Mouse (Mus musculus): ENCODE data around the gene Adcy5.

Adcy5 gene

GRCm38 (mm10) chr16:35154641-35155390, at the start of gene Adcy5:
Gene Adcy5, plus strand, starts transcription at chr16:35154877.
- peak; percentile 10 for DNase-seq (ENCODE audit: low read depth, low spot score)

- DNase-seq (ENCODE audit: low read depth, low spot score): no peak
These were observed 46.7 kb upstream of the Adcy5 start for GRCm38 (mm10) chr16:35107985-35108384.

- no peak for DNase-seq (ENCODE audit: low read depth, low spot score)
These were observed 45.5 kb upstream of the Adcy5 start for GRCm38 (mm10) chr16:35109156-35109555.

GRCm38 (mm10) chr16:35109656-35110291, 44.9 kb upstream of the Adcy5 start:
- DNase-seq (ENCODE audit: low read depth, low spot score): no peak

- peak; percentile 39 for DNase-seq (ENCODE audit: low read depth, low spot score)
These were observed 44.1 kb upstream of the Adcy5 start for GRCm38 (mm10) chr16:35110410-35111142.

- DNase-seq (ENCODE audit: low read depth, low spot score): no peak
These were observed 43.5 kb upstream of the Adcy5 start for GRCm38 (mm10) chr16:35111143-35111620.

GRCm38 (mm10) chr16:35113496-35113895, 41.2 kb upstream of the Adcy5 start:
- DNase-seq (ENCODE audit: low read depth, low spot score): no peak

- no peak for DNase-seq (ENCODE audit: low read depth, low spot score)
These were observed 38.2 kb upstream of the Adcy5 start for GRCm38 (mm10) chr16:35116328-35116956.

- DNase-seq (ENCODE audit: low read depth, low spot score): no peak
These were observed 37.2 kb upstream of the Adcy5 start for GRCm38 (mm10) chr16:35117436-35117835.

GRCm38 (mm10) chr16:35120603-35121002, 34.1 kb upstream of the Adcy5 start:
- DNase-seq (ENCODE audit: low read depth, low spot score): no peak

- no peak for DNase-seq (ENCODE audit: low read depth, low spot score)
These were observed 27.4 kb upstream of the Adcy5 start for GRCm38 (mm10) chr16:35127270-35127669.

GRCm38 (mm10) chr16:35130172-35130571, 24.5 kb upstream of the Adcy5 start:
- no peak for DNase-seq (ENCODE audit: low read depth, low spot score)

- no peak for DNase-seq (ENCODE audit: low read depth, low spot score)
These were observed 15.3 kb upstream of the Adcy5 start for GRCm38 (mm10) chr16:35139416-35139815.

GRCm38 (mm10) chr16:35139873-35140619, 14.6 kb upstream of the Adcy5 start:
- DNase-seq (ENCODE audit: low read depth, low spot score): no peak

GRCm38 (mm10) chr16:35140620-35140975, 14.1 kb upstream of the Adcy5 start:
- no peak for DNase-seq (ENCODE audit: low read depth, low spot score)

- no peak for DNase-seq (ENCODE audit: low read depth, low spot score)
These were observed 12.8 kb upstream of the Adcy5 start for GRCm38 (mm10) chr16:35141839-35142238.

GRCm38 (mm10) chr16:35146153-35146552, 8.5 kb upstream of the Adcy5 start:
- DNase-seq (ENCODE audit: low read depth, low spot score): no peak

- no peak for DNase-seq (ENCODE audit: low read depth, low spot score)
These were observed 1.4 kb upstream of the Adcy5 start for GRCm38 (mm10) chr16:35153146-35153755.

- DNase-seq (ENCODE audit: low read depth, low spot score): no peak
These were observed 434 bp upstream of the Adcy5 start for GRCm38 (mm10) chr16:35154245-35154640.

- DNase-seq (ENCODE audit: low read depth, low spot score): peak; percentile 9
These were observed 971 bp downstream of the Adcy5 start for GRCm38 (mm10) chr16:35155391-35156305.
